Mouse (Mus musculus) E14TG2a.4 (cell line): ENCODE data around the gene Iqschfp.

Experiments used
- H3K27me3 ChIP-seq: 2 replicates; pipeline ENCODE4 v1.6.1; 2014; ENCODE audit warnings: low read length, control low read depth; ENCODE audit not compliant: insufficient read depth
- H3K36me3 ChIP-seq: 2 replicates; pipeline ENCODE4 v1.6.1; 2014; ENCODE audit warnings: low read length, control low read depth; ENCODE audit not compliant: insufficient read depth
- H3K4me1 ChIP-seq: replicated peaks from 2 replicates; pipeline ENCODE4 v1.6.1; 2014; ENCODE audit warnings: low read depth, low read length, control low read depth
- H3K4me3 ChIP-seq: replicated peaks from 2 replicates; pipeline ENCODE4 v1.5.1; 2014; ENCODE audit warnings: mild to moderate bottlenecking, low read length
- H3K9me3 ChIP-seq: 2 replicates; pipeline ENCODE4 v1.6.1; 2014; ENCODE audit warnings: low read length, control low read depth
- CTCF ChIP-seq: conservative IDR thresholded peaks from 2 replicates; pipeline ENCODE4 v1.5.1; 2014; ENCODE audit warnings: low read length
- NANOG ChIP-seq: IDR thresholded peaks from 2 replicates; pipeline ENCODE4 v1.6.1; 2014; ENCODE audit warnings: borderline replicate concordance, low read length, mixed read lengths
- POU5F1 ChIP-seq: IDR thresholded peaks from 2 replicates; pipeline ENCODE4 v1.6.1; 2014; ENCODE audit warnings: low read length, borderline replicate concordance

Iqschfp gene

GRCm38 (mm10) chr3:68045475-68046416 is 153.7 kb downstream of the Iqschfp start:
- H3K4me1 ChIP-seq: no peaks in the 10 kb centered on the region
- TF ChIP-seq POU5F1 (no peak), NANOG (no peak), CTCF (peak; percentile 63)
- H3K27me3 ChIP-seq: peaks cover 2% of the 10 kb centered on the region; the same call in 1 of the 2 replicates

DNA sequence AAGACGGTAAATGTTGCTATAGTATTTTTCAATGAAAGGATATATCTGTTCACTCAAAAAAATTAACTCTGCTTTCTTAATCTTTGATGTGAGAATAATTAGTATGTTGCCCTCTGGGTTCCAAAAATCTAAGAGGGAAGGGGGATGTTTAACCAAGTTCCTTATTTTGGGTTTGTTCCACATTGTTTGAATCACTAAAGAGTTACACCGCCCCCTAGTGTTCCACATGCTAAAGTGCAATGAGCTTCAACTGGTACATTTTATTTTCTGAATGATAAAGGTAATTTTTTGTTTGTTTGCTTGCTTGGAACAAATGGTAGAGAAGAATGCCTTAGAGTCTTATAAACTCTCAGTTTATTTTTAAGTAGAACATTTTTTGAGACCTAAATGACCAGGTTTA is 161.5 kb downstream of the Iqschfp start:
- no peaks in the 10 kb centered on the region for H3K36me3 ChIP-seq
- no peak overlapping the region for H3K4me3 ChIP-seq
- H3K9me3 ChIP-seq: no peaks in the 10 kb centered on the region
- H3K27me3 ChIP-seq: no peaks in the 10 kb centered on the region
- peaks cover 9% of the 10 kb centered on the region for H3K4me1 ChIP-seq
- TF ChIP-seq CTCF (peak; percentile 92), POU5F1 (no peak)

More at GRCm38 (mm10) chr3:68045475-68046416, 153.7 kb downstream of the Iqschfp start:
- H3K9me3 ChIP-seq: no peaks in the 10 kb centered on the region
- H3K4me3 ChIP-seq: no peak overlapping the region
- no peaks in the 10 kb centered on the region for H3K36me3 ChIP-seq

DNA sequence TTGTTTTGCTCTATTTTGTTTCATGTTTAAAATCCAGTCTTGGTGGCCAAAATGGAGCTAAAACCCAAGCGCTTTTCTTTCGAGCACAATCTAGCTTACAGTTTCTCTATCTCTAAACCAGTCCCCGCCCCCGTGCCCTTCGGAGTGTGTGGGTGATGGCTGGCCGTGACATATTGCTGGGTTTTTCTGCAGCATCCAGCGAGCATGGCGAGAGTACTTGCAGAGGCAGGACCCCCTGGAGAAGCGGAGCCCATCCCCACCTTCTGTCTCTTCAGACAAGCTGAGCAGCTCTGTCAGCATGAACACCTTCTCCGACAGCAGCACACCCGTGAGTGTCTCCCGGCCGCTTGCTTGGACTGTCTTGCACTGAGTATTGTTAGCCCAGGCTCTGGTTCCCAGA is 163.0 kb downstream of the Iqschfp start:
- peaks cover 9% of the 10 kb centered on the region for H3K4me1 ChIP-seq
- TF ChIP-seq CTCF: no peak
- no peak for TF ChIP-seq NANOG
- no peak for TF ChIP-seq POU5F1
- no peaks in the 10 kb centered on the region; the same call in 1 of the 2 replicates for H3K27me3 ChIP-seq
- no peaks in the 10 kb centered on the region for H3K36me3 ChIP-seq
- 0 out of 2 replicates have a peak overlapping the region, but pooled peaks have one; percentile 27 for H3K4me3 ChIP-seq
- no peaks in the 10 kb centered on the region for H3K9me3 ChIP-seq

DNA sequence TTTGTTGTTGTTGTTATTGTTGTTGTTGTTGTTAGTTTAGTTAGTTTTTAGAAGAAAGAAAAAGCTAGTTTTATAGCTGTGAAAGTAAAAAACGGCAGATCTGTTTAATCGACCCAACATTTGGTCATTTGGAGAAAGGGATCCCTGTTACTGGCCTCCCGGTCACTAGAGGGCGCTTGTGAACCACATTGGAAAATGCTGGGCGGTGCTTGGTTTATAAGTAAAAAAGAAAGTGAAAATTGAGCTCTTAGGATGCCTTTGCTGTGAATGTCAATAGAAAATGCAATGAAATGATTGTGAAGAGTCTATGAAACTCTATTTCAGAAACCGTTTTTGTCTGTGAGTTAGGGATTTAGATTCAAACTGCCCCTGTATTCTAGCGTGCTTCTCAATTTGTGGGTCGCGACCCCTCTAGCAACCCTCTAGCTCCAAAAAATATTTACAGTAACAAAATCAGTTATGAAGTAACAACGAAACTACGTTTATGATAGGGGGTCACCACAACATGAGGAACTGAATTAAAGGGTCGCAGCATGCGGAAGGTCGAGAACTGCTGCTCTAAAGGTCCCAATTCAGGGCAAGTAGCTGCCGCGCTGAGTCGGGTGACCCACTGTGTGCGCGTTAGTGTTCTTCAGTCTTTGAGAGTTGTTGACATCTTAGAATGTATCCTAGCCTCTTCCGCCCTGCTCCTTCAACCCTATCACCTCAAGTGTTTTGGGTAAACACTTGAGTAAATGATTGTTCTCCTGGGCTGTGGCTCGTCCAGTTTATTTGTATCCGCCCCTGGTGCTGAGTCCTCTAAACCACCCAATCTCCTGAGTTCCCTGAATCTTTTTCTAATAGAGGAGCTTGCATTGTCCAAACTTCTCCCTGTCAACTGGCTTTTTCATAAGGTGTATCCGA is 164.6 kb downstream of the Iqschfp start:
- Histone ChIP-seq H3K27me3 (no peaks in the 10 kb centered on the region; the same call in 1 of the 2 replicates), H3K36me3 (no peaks in the 10 kb centered on the region), H3K4me3 (peak overlapping the region; percentile 58), H3K4me1 (peaks cover 9% of the 10 kb centered on the region), H3K9me3 (no peaks in the 10 kb centered on the region)
- TF ChIP-seq CTCF (peak; percentile 78), POU5F1 (no peak), NANOG (no peak)

GRCm38 (mm10) chr3:68059162-68059800 is 167.2 kb downstream of the Iqschfp start:
- no peak overlapping the region for H3K4me3 ChIP-seq
- no peaks in the 10 kb centered on the region for H3K9me3 ChIP-seq
- peaks cover 8% of the 10 kb centered on the region; the same call in 1 of the 2 replicates for H3K27me3 ChIP-seq
- TF ChIP-seq CTCF: peak; percentile 90
- TF ChIP-seq NANOG: no peak
- TF ChIP-seq POU5F1: no peak
- no peaks in the 10 kb centered on the region for H3K36me3 ChIP-seq
- H3K4me1 ChIP-seq: peaks cover 9% of the 10 kb centered on the region

GRCm38 (mm10) chr3:68064731-68065130 is 172.7 kb downstream of the Iqschfp start, which contains the start of gene Schip1:
Gene Schip1, plus strand, starts transcription at chr3:68064802.
- Histone ChIP-seq H3K27me3 (peaks cover 11% of the 10 kb centered on the region), H3K4me1 (no peaks in the 10 kb centered on the region), H3K9me3 (no peaks in the 10 kb centered on the region), H3K4me3 (no peak within 1 kb of the TSS), H3K36me3 (no peaks in the 10 kb centered on the region)
- TF ChIP-seq NANOG (no peak), POU5F1 (no peak), CTCF (no peak)

DNA sequence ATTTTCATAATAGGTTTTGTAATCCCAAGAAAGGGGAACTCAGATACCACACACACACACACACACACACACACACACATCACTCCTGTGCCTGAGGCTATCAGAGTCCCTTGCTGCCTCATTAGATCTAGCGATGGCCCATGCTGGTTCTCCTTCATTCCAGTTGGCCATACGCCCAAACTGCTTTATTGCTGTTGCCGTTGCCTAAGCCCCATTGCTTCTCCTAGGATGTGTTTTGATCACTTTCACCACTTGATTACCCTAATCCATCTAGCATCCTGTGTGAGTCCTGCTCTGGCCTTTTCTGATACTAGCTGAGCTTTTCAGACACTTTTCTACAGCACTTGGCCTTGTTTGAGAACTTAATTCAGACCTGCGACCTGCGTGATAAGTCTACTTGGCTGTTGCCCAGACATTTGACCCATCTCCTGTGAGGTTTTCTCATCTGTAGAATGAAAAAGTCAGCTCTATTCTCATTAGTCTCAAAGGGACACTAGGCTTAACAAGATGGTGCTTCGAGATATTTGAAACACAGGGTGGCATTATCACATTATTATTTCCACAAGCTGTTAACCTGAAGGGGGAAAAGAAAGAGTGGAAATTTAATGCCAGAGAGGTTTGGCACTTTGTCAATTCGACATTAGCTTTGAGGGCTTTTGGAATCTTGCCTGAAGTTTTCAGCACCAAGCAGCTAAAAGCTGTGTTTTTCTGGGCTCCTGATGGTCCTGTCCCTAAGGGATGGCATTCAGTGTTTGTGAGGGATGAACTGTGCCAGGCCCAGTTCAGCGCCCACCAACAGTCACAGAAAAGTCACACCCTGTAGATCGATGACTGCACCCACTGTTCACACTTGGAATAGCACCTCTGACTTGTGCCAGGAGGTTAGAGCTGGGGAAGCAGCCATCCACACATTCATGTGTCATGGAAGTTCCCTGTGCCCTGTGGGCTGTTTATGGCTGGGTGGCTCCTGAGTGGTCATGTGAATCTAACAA is 179.7 kb downstream of the Iqschfp start:
- H3K9me3 ChIP-seq: no peaks in the 10 kb centered on the region
- H3K4me1 ChIP-seq: no peaks in the 10 kb centered on the region
- no peaks in the 10 kb centered on the region for H3K36me3 ChIP-seq
- H3K27me3 ChIP-seq: no peaks in the 10 kb centered on the region
- H3K4me3 ChIP-seq: no peak overlapping the region
- TF ChIP-seq NANOG: no peak
- no peak for TF ChIP-seq CTCF
- no peak for TF ChIP-seq POU5F1
